Mouse (Mus musculus) liver, embryonic 12.5 days (tissue): Measurements from ENCODE around the gene Ptpa. TPM values are rescaled to one million over a fixed set of nuclear protein-coding genes. Genes with fewer than 3 reads are reported as not detected.
A peak's percentile ranks its signal among the peaks of the same experiment; 100 is the strongest.

Experiments
- ATAC-seq: fragments of 200-750 bp; cut with Nextera tagmentation; 2 replicates; pipeline ENCODE4 v1.8.0; 2017; ENCODE audit warnings: moderate number of reproducible peaks, mild to moderate bottlenecking, moderate library complexity
- H3K27ac ChIP-seq: fragments of 300-500 bp; sonication (generic); 2 replicates; pipeline ENCODE4 v1.5.1; 2016; ENCODE audit warnings: mild to moderate bottlenecking
- H3K27me3 ChIP-seq: fragments of 300-500 bp; sonication (generic); replicated peaks from 2 replicates; pipeline ENCODE4 v1.6.1; 2016; ENCODE audit warnings: mild to moderate bottlenecking, moderate library complexity
- H3K36me3 ChIP-seq: fragments of 300-500 bp; sonication (generic); 2 replicates; pipeline ENCODE4 v1.6.1; 2016; ENCODE audit warnings: mild to moderate bottlenecking, moderate library complexity
- H3K4me1 ChIP-seq: fragments of 300-500 bp; sonication (generic); 2 replicates; pipeline ENCODE4 v1.6.1; 2016
- H3K4me2 ChIP-seq: fragments of 300-500 bp; sonication (generic); 2 replicates; pipeline ENCODE4 v1.6.1; 2016; ENCODE audit warnings: mild to moderate bottlenecking, moderate library complexity
- H3K4me3 ChIP-seq: fragments of 300-500 bp; sonication (generic); 2 replicates; pipeline ENCODE4 v1.5.1; 2016; ENCODE audit warnings: mild to moderate bottlenecking, moderate library complexity
- H3K9ac ChIP-seq: fragments of 300-500 bp; sonication (generic); 2 replicates; pipeline ENCODE4 v1.6.1; 2016; ENCODE audit warnings: mild to moderate bottlenecking, moderate library complexity
- H3K9me3 ChIP-seq: fragments of 300-500 bp; sonication (generic); replicated peaks from 2 replicates; pipeline ENCODE4 v1.6.1; 2016; ENCODE audit warnings: mild to moderate bottlenecking, moderate library complexity
- WGBS: fragments of 180-500 bp; shearing (Covaris S2); methylation state at CpG from one replicate; pipeline ENCODE4 v1.1.7; 2016; ENCODE audit not compliant: insufficient replicate concordance; 5-methylcytosine and 5-hydroxymethylcytosine counted together
- polyA plus RNA-seq: library from polyadenylated mRNA; unstranded; fragments of >200 nt; fragmentation: Nextera tagmentation; extraction: Ambion mirVana; gene quantifications from 2 replicates; pipeline ENCODE4 v1.2.1, GENCODE M21; 2016

The Ptpa gene
- polyA plus RNA-seq, 1 experiment from 2014 or later: 173 TPM

DNA sequence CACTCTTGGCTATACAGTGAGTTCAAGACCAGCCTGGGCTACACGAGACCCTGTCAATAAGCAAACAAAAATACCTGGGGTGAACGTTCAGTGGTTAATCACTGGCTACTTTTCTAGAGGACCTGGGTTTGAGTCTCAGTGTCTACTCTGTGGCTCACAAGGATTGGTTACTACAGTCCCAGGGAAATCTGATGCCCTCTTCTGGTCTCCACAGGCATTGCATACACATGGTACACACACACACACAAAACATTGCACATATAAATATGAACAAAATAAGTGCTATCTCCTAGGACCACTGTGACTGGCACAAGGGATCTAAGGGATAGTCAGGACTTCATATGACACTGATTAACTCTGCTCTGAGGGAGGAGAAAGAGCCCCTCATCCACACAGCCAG lies 26.8 kb upstream of the Ptpa start:
- no peak overlapping the region for H3K4me3 ChIP-seq
- no peak overlapping the region for H3K9ac ChIP-seq
- 82% methylated on average over 2 of the region's 2 CpGs for WGBS
- H3K4me2 ChIP-seq: no peak overlapping the region
- peaks cover 25% of the 10 kb centered on the region for H3K36me3 ChIP-seq
- no peak for ATAC-seq
- no peaks in the 10 kb centered on the region for H3K9me3 ChIP-seq
- H3K27me3 ChIP-seq: no peaks in the 10 kb centered on the region
- H3K4me1 ChIP-seq: peaks cover 27% of the 10 kb centered on the region
- no peak overlapping the region for H3K27ac ChIP-seq

- peaks cover 31% of the 10 kb centered on the region for H3K36me3 ChIP-seq
- H3K4me2 ChIP-seq: peak within 1 kb of the TSS; percentile 94
- WGBS: 0% methylated on average over 40 of the region's 40 CpGs
- peak; percentile 97 for ATAC-seq
- H3K4me1 ChIP-seq: peaks cover 41% of the 10 kb centered on the region
- peak within 1 kb of the TSS; percentile 75 for H3K4me3 ChIP-seq
- H3K27me3 ChIP-seq: no peaks in the 10 kb centered on the region
- H3K27ac ChIP-seq: peak within 1 kb of the TSS; percentile 85
- no peaks in the 10 kb centered on the region for H3K9me3 ChIP-seq
- peak within 1 kb of the TSS; percentile 84 for H3K9ac ChIP-seq
Observed at GRCm38 (mm10) chr2:30392114-30392576, 23.7 kb upstream of the Ptpa start, which contains the start of gene Dolpp1. Gene Dolpp1 (plus strand): TSS chr2:30392254.

DNA sequence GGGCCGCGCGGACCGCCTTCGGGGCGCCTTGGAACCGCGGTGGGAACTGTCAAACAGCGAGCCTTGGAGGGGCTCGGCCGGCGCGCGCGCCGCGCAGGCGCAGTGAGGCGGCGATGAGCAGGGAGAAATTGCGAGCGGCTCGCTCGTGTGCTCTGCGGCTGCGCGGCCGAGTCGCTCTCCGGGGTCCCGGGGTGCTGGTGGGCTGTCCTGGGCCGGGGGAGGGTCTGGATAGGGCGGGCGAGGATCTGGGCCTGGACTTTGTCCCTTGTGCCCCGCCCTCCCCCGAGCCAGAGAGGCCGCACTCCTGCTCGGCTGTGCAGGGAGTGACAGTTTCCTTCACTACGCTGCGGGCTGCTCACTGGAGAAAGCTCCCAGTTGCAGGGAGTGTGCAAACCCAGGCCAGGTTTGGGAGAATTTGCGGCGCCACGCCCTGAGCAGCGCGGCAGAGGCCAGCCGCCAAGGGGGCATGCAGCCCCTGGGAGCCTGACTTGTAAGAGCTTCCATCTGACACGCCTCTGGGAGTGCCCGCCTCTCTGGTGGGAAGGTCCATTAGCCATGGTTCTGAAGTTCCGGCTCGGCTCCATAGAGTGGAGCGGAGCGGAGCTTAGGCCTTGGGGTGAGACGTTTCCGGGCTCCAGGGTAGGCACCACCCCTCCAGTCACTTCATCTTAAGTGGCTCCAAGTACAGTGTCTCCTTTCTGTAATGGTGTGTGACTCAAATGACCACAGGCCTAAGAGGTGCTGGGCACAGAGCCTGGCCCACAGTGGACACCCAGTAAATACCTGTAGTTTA lies 23.1 kb upstream of the Ptpa start:
- Histone ChIP-seq H3K4me2 (peak overlapping the region; percentile 94), H3K27me3 (no peaks in the 10 kb centered on the region), H3K36me3 (peaks cover 37% of the 10 kb centered on the region), H3K4me3 (peak overlapping the region; percentile 75), H3K27ac (peak overlapping the region; percentile 85), H3K9me3 (no peaks in the 10 kb centered on the region), H3K4me1 (peaks cover 41% of the 10 kb centered on the region), H3K9ac (peak overlapping the region; percentile 84)
- under 1% methylated on average over 53 of the region's 54 CpGs for WGBS
- ATAC-seq: peak; percentile 65

DNA sequence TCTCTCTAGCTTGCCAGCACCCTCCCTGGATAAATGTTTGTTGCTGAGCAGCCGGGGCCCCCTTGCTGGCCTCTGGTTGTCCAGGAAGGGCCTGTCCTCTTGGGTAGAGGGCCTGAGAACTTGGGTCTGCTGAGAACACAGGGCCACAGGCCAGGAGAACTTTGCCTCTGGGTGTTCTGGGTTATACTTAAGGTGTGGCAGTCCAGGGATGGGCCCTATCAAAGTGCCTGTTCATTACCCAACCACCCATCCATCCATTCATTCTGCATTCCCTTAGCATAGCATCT lies 22.5 kb upstream of the Ptpa start:
- ATAC-seq: no peak
- Histone ChIP-seq H3K4me2 (peak overlapping the region; percentile 94), H3K4me1 (peaks cover 41% of the 10 kb centered on the region), H3K27me3 (no peaks in the 10 kb centered on the region), H3K9me3 (no peaks in the 10 kb centered on the region), H3K4me3 (peak overlapping the region; percentile 75), H3K27ac (peak overlapping the region; percentile 85), H3K9ac (peak overlapping the region; percentile 84), H3K36me3 (peaks cover 43% of the 10 kb centered on the region)
- WGBS: 52% methylated on average over 1 of the region's 1 CpGs

DNA sequence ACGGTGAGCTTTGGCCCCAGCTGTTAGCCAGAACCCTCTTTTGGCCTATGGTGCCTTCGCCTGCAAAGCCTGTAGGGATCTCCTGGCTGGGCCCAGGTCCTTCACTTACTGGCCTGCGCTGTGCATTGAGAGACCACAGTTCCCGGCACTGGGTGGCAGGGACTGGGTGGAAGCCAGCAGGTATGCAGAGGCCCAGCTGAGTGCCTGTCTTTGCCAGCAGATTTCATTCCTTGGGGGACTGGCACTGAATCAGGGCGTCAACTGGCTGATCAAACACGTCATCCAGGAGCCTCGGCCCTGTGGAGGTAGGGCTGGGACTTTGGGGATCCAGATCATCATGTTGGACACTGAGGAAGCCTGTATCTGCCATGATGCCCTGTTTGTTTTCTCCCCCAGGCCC lies 20.1 kb upstream of the Ptpa start:
- Histone ChIP-seq H3K9ac (no peak overlapping the region), H3K27me3 (no peaks in the 10 kb centered on the region), H3K9me3 (no peaks in the 10 kb centered on the region), H3K4me3 (no peak overlapping the region), H3K4me1 (peaks cover 41% of the 10 kb centered on the region), H3K36me3 (peaks cover 67% of the 10 kb centered on the region), H3K27ac (no peak overlapping the region), H3K4me2 (no peak overlapping the region)
- ATAC-seq: no peak
- 86% methylated on average over 7 of the region's 7 CpGs for WGBS

DNA sequence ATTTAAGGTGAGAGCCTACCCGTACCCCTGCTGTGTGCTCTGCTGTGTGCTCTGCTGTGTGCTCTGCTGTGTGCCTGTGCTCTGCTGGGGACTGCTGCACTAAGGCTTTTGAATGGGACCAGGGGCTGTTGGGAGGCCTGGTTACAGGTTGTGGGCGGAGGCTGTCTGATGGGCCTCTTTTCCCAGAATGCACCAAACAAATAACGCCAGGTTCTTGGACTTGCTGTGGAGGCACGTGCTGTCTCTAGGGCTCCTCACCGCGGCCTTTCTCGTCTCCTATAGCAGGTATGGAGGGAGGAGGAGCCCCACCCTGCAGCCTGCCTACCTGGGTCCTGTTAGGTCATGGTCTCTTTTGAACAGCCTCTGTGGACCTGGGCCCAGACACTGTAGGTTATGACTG lies 19.6 kb upstream of the Ptpa start:
- Histone ChIP-seq H3K4me3 (no peak overlapping the region), H3K4me1 (peaks cover 37% of the 10 kb centered on the region), H3K27ac (no peak overlapping the region), H3K27me3 (no peaks in the 10 kb centered on the region), H3K9me3 (no peaks in the 10 kb centered on the region), H3K36me3 (peaks cover 72% of the 10 kb centered on the region), H3K4me2 (no peak overlapping the region), H3K9ac (no peak overlapping the region)
- 80% methylated on average over 7 of the region's 7 CpGs for WGBS
- ATAC-seq: no peak

DNA sequence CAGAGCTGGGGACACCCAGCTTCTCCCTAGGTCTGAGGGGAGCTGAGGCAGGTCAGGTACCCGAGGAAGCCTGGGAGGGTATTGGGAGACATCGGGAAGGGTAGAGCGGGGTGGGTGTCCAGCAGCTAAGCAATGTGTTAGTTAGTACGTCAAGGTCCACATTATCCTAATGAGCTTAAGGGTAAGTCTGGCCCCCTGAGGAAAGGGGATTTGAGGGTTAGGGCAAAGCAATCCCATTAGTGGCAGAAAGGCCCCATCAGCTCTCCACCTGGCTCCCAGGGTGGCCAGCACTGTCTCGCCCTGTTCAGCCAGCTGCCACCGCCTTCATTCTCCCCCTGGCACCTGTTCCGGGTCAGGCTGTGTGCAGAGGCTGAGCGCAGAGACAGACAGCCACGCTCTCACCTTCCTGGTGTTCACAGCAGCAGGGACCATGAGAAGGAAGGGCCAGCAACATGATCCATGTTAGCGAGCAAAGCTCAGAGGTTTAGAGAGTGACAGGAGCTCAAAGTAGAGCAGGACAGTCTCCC lies 17.8 kb upstream of the Ptpa start:
- H3K4me2 ChIP-seq: no peak overlapping the region
- ATAC-seq: no peak
- 85% methylated on average over 10 of the region's 10 CpGs for WGBS
- peaks cover 90% of the 10 kb centered on the region for H3K36me3 ChIP-seq
- H3K4me3 ChIP-seq: no peak overlapping the region
- H3K27ac ChIP-seq: no peak overlapping the region
- H3K4me1 ChIP-seq: peaks cover 30% of the 10 kb centered on the region
- no peak overlapping the region for H3K9ac ChIP-seq
- no peaks in the 10 kb centered on the region for H3K9me3 ChIP-seq
- H3K27me3 ChIP-seq: no peaks in the 10 kb centered on the region

- Histone ChIP-seq H3K4me3 (no peak overlapping the region), H3K27ac (peak overlapping the region; percentile 20; the same call in 1 of the 2 replicates), H3K9ac (no peak overlapping the region), H3K9me3 (no peaks in the 10 kb centered on the region), H3K36me3 (peaks cover 94% of the 10 kb centered on the region), H3K27me3 (no peaks in the 10 kb centered on the region), H3K4me2 (no peak overlapping the region), H3K4me1 (peaks cover 16% of the 10 kb centered on the region)
- WGBS: 80% methylated on average over 20 of the region's 20 CpGs
- no peak for ATAC-seq
Observed at GRCm38 (mm10) chr2:30399191-30400171, 16.4 kb upstream of the Ptpa start.

GRCm38 (mm10) chr2:30401581-30401980 lies 14.3 kb upstream of the Ptpa start:
- H3K27me3 ChIP-seq: no peaks in the 10 kb centered on the region
- WGBS: 76% methylated on average over 1 of the region's 1 CpGs
- no peak overlapping the region for H3K4me3 ChIP-seq
- no peak for ATAC-seq
- H3K27ac ChIP-seq: no peak overlapping the region
- no peak overlapping the region for H3K9ac ChIP-seq
- H3K9me3 ChIP-seq: no peaks in the 10 kb centered on the region
- H3K36me3 ChIP-seq: peaks cover 98% of the 10 kb centered on the region
- H3K4me1 ChIP-seq: peaks cover 3% of the 10 kb centered on the region; the same call in 1 of the 2 replicates
- no peak overlapping the region for H3K4me2 ChIP-seq

DNA sequence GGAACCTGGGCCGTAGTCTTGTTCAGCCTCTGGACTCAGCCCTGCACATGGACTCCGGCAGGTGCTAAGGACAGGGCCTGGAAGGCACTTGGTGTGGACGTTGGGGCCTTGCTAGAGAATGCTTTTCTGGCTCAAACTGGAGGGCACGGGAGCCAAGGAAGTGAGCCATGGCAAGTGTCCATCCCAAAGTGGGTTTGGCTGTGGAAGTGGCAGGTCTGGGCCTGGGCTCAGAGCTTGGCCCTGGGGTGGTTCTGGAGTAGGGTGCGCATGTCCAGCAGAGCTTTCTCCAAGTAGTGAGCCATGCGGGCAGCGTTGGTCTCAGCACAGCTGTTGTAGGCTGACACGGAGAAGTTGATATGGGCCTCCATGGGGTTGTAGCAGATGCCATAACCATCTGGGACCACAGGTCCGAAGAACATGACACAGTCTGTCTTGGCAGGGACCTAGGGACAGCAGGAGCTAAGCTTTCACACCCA lies 13.4 kb upstream of the Ptpa start:
- Histone ChIP-seq H3K9me3 (no peaks in the 10 kb centered on the region), H3K27ac (no peak overlapping the region), H3K27me3 (no peaks in the 10 kb centered on the region), H3K36me3 (peaks cover 98% of the 10 kb centered on the region), H3K4me2 (no peak overlapping the region), H3K4me3 (no peak overlapping the region), H3K9ac (no peak overlapping the region), H3K4me1 (peaks cover 5% of the 10 kb centered on the region; the same call in 1 of the 2 replicates)
- WGBS: 90% methylated on average over 9 of the region's 9 CpGs
- ATAC-seq: no peak

DNA sequence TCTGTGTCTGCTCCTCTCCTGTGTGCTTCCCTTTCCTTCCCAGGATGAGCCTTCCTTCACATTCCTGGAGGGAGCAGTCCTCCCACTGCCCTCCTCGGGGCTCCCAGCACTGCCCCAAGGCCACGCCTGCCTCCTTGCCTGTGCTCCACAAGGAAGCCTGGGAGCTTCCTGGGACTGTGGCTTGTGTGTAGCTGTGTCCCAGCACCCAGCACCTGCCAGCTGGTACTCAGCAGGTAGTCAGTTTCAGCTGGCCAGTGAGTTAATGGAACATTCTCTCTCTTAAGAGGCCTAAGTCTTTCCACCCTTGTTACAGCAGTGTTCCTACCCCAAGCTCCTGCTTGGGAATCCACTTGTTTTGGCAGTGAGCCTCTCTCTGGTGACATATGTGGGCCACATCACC lies 13.0 kb upstream of the Ptpa start:
- ATAC-seq: no peak
- Histone ChIP-seq H3K4me2 (no peak overlapping the region), H3K9ac (no peak overlapping the region), H3K27ac (no peak overlapping the region), H3K9me3 (no peaks in the 10 kb centered on the region), H3K4me3 (no peak overlapping the region), H3K4me1 (peaks cover 5% of the 10 kb centered on the region; the same call in 1 of the 2 replicates), H3K27me3 (no peaks in the 10 kb centered on the region), H3K36me3 (peaks cover 98% of the 10 kb centered on the region)
- 70% methylated on average over 2 of the region's 2 CpGs for WGBS
